In genomic region chr11:29645411-29646066, GRCm38 (mm10) we compare ENCODE assay signal across 12 mouse cellular contexts. TPM values are rescaled to one million over a fixed set of nuclear protein-coding genes. Genes with fewer than 3 reads are reported as not detected.
A peak's percentile ranks its signal among the peaks of the same experiment; 100 is the strongest.
DNase-seq lines count a peak whose midpoint lies in the region; ATAC-seq and TF ChIP-seq lines count a peak whose summit lies in the region.
"Had no signal": no experiment of that assay in that cellular context is flagged by ENCODE, and none has a peak within 500 bp of the region (broad histone marks: within the 10 kb centered on the region; RNA-seq: fewer than 3 reads in every experiment).

No protein-coding gene starts in this region.

- intact Hi-C loops in heart, adult 2 months (cut with DNase I), result no loop called here

- peaks cover 3% of the 10 kb centered on the region for H3K4me1 ChIP-seq in heart, adult 2 months (ENCODE audit: control insufficient read depth, insufficient read depth, low read length)
- peaks cover 11% of the 10 kb centered on the region for H3K4me1 ChIP-seq in heart, embryonic 11.5 days (ENCODE audit: control insufficient read depth, insufficient read depth, low read length)
- peaks cover 13% of the 10 kb centered on the region for H3K4me1 ChIP-seq in heart, embryonic 16.5 days (ENCODE audit: control insufficient read depth, insufficient read depth, low read length)
- no peaks in the 10 kb centered on the region for H3K4me1 ChIP-seq in hindbrain, embryonic 12.5 days
- H3K4me1 ChIP-seq: embryonic facial prominence, embryonic 12.5 days; neural tube, embryonic 12.5 days had no signal

- CTCF ChIA-PET in Patski (lab: Charles Lee), result no interaction called here

- no peak for ATAC-seq in heart, embryonic 11.5 days (replicated peaks; ENCODE audit: insufficient number of reproducible peaks, low FRiP score, low TSS enrichment)
- ATAC-seq in Patski, result peak; percentile 91
- no peak for ATAC-seq in heart, embryonic 16.5 days (replicated peaks; ENCODE audit: extremely low read depth, insufficient read depth, low FRiP score)
- ATAC-seq in megakaryocyte-erythroid progenitor cell, adult 5-6 weeks (replicated peaks; ENCODE audit: low FRiP score, low TSS enrichment, poor library complexity, severe bottlenecking), result peak; percentile 89
- ATAC-seq in hindbrain, embryonic 12.5 days (ENCODE audit: low FRiP score), result no peak

- TF ChIP-seq POLR2A in heart, adult 2 months (IDR thresholded peaks at IDR 0.05; ENCODE audit: insufficient read depth, low read depth, low read length), result no peak

- peak in 1 of 2 experiments; percentile 28 for DNase-seq in heart, adult 2 months
- DNase-seq in Patski (ENCODE audit: low read depth, low spot score), result peak; percentile 35
- DNase-seq in thymus, postnatal 14 days, result no peak
- DNase-seq in thymus, postnatal 25 days, result no peak
- DNase-seq: kidney, adult 8-10 months; lung, postnatal 14 days had no signal

- in situ Hi-C loops in Patski (cut with MboI; ENCODE audit: low pct_unique_long_range_greater_than_20kb), result no loop called here

- TF ChIP-seq CTCF in heart, adult 2 months (IDR thresholded peaks at IDR 0.05), result no peak
- no peak for TF ChIP-seq CTCF in Patski (IDR thresholded peaks at IDR 0.05)

- H3K9me3 ChIP-seq in heart, embryonic 11.5 days (replicated peaks; ENCODE audit: control insufficient read depth, low read length), result no peaks in the 10 kb centered on the region
- no peaks in the 10 kb centered on the region for H3K9me3 ChIP-seq in heart, embryonic 16.5 days (replicated peaks; ENCODE audit: control insufficient read depth, low read length)
- no peaks in the 10 kb centered on the region for H3K9me3 ChIP-seq in hindbrain, embryonic 12.5 days (replicated peaks)
- H3K9me3 ChIP-seq: embryonic facial prominence, embryonic 12.5 days; neural tube, embryonic 12.5 days had no signal

- 73% methylated on average over 5 of the region's 5 CpGs for WGBS in heart, adult 2 months
- 74% methylated on average over 5 of the region's 5 CpGs for WGBS in heart, embryonic 11.5 days (ENCODE audit: insufficient replicate concordance)
- 61% methylated on average over 5 of the region's 5 CpGs for whole genome bisulfite sequencing in heart, embryonic 16.5 days
- 88% methylated on average over 5 of the region's 5 CpGs for WGBS in hindbrain, embryonic 12.5 days

- TF ChIP-seq EP300 in heart, adult 2 months (IDR thresholded peaks at IDR 0.05; ENCODE audit: insufficient read depth, low read depth, low read length), result no peak

- no peak overlapping the region for H3K4me2 ChIP-seq in heart, embryonic 11.5 days
- no peak overlapping the region for H3K4me2 ChIP-seq in heart, embryonic 16.5 days (ENCODE audit: low read depth, low read length)
- no peak overlapping the region for H3K4me2 ChIP-seq in hindbrain, embryonic 12.5 days (replicated peaks)
- H3K4me2 ChIP-seq: embryonic facial prominence, embryonic 12.5 days; neural tube, embryonic 12.5 days had no signal

- no peak overlapping the region for H3K9ac ChIP-seq in heart, adult 2 months (ENCODE audit: low read depth, low read length)
- H3K9ac ChIP-seq in heart, embryonic 11.5 days (ENCODE audit: low read depth, low read length), result no peak overlapping the region
- H3K9ac ChIP-seq in heart, embryonic 16.5 days (ENCODE audit: low read length), result no peak overlapping the region
- no peak overlapping the region for H3K9ac ChIP-seq in hindbrain, embryonic 12.5 days
- H3K9ac ChIP-seq: embryonic facial prominence, embryonic 12.5 days; neural tube, embryonic 12.5 days had no signal

- POLR2A ChIA-PET in Patski (lab: Charles Lee), result no interaction called here

- no peaks in the 10 kb centered on the region for H3K36me3 ChIP-seq in heart, adult 2 months (ENCODE audit: control insufficient read depth, insufficient read depth, low read length)
- H3K36me3 ChIP-seq in heart, embryonic 11.5 days (ENCODE audit: control insufficient read depth, insufficient read depth, low read length), result no peaks in the 10 kb centered on the region
- H3K36me3 ChIP-seq in heart, embryonic 16.5 days (ENCODE audit: control insufficient read depth, insufficient read depth), result no peaks in the 10 kb centered on the region
- no peaks in the 10 kb centered on the region for H3K36me3 ChIP-seq in hindbrain, embryonic 12.5 days
- H3K36me3 ChIP-seq: embryonic facial prominence, embryonic 12.5 days; neural tube, embryonic 12.5 days had no signal

- peak overlapping the region; percentile 65 for H3K27ac ChIP-seq in heart, adult 2 months
- H3K27ac ChIP-seq in heart, embryonic 11.5 days (ENCODE audit: low read depth, low read length), result no peak overlapping the region
- peak overlapping the region; percentile 32; the same call in 1 of the 2 replicates for H3K27ac ChIP-seq in heart, embryonic 16.5 days (ENCODE audit: low read length)
- no peak overlapping the region for H3K27ac ChIP-seq in hindbrain, embryonic 12.5 days
- H3K27ac ChIP-seq: embryonic facial prominence, embryonic 12.5 days; neural tube, embryonic 12.5 days had no signal

- H3K4me3 ChIP-seq in heart, adult 2 months, result peak overlapping the region; percentile 30; the same call in 1 of the 2 replicates
- H3K4me3 ChIP-seq in heart, embryonic 11.5 days (ENCODE audit: low read depth, low read length), result no peak overlapping the region
- no peak overlapping the region for H3K4me3 ChIP-seq in heart, embryonic 16.5 days (ENCODE audit: low read length)
- no peak overlapping the region for H3K4me3 ChIP-seq in hindbrain, embryonic 12.5 days
- H3K4me3 ChIP-seq: embryonic facial prominence, embryonic 12.5 days; neural tube, embryonic 12.5 days had no signal

- H3K79me2 ChIP-seq in heart, adult 2 months (replicated peaks; ENCODE audit: control insufficient read depth, insufficient read depth, low read length), result no peaks in the 10 kb centered on the region

- H3K27me3 ChIP-seq in heart, adult 2 months (ENCODE audit: control insufficient read depth, insufficient read depth, low read length), result no peaks in the 10 kb centered on the region
- no peaks in the 10 kb centered on the region for H3K27me3 ChIP-seq in heart, embryonic 11.5 days (ENCODE audit: control insufficient read depth, insufficient read depth, low read length)
- H3K27me3 ChIP-seq in Patski, result no peaks in the 10 kb centered on the region
- H3K27me3 ChIP-seq in heart, embryonic 16.5 days (ENCODE audit: control insufficient read depth, insufficient read depth, low read length), result no peaks in the 10 kb centered on the region
- H3K27me3 ChIP-seq in hindbrain, embryonic 12.5 days, result no peaks in the 10 kb centered on the region
- H3K27me3 ChIP-seq: embryonic facial prominence, embryonic 12.5 days; neural tube, embryonic 12.5 days had no signal

RNA-seq across cellular contexts. Expression of gene Rtn4, which starts 47.2 kb away (rescaled TPM):
- total RNA-seq in heart, adult 2 months (2021), result 10 to 100 TPM; 82.5 to 85.3 TPM
- 31.1 and 51.5 TPM in 2 replicates for polyA plus RNA-seq in heart, adult 2 months (2012; rRNA removed)
- polyA plus RNA-seq in heart, embryonic 11.5 days (2014; fragmentation: Nextera tagmentation; extraction: Ambion mirVana), result 48.5 and 54.2 TPM in 2 replicates
- 580 TPM for polyA plus RNA-seq in Patski (2021)
- polyA plus RNA-seq in heart, embryonic 16.5 days (2015; fragmentation: Nextera tagmentation; extraction: Ambion mirVana), result 55.8 and 59.3 TPM in 2 replicates
- 40.9 and 53.2 TPM in 2 replicates for total RNA-seq in megakaryocyte-erythroid progenitor cell, adult 5-6 weeks (2014; fragmentation: Nextera tagmentation)
- 55.1 and 85.9 TPM in 2 replicates for total RNA-seq in megakaryocyte-erythroid progenitor cell, adult 5-6 weeks (2017)
- 115 and 117 TPM in 2 replicates for polyA plus RNA-seq in hindbrain, embryonic 12.5 days (2016; fragmentation: Nextera tagmentation; extraction: Ambion mirVana)

Comparison
In these comparisons a context has a peak if more than half of its experiments do, and no peak if none do; other contexts are left out.
1. H3K27ac ChIP-seq: peak in heart, adult 2 months (single experiment) and heart, embryonic 16.5 days (single experiment); none in heart, embryonic 11.5 days (single experiment) and hindbrain, embryonic 12.5 days (single experiment).
2. ATAC-seq: peak in Patski (single experiment) and megakaryocyte-erythroid progenitor cell, adult 5-6 weeks (single experiment); none in heart, embryonic 11.5 days (single experiment), heart, embryonic 16.5 days (single experiment) and hindbrain, embryonic 12.5 days (single experiment).